Mouse (Mus musculus): Measurements from ENCODE around the gene Pip5kl1.

GRCm38 (mm10) chr2:32543031-32543449 is 31.6 kb upstream of the Pip5kl1 start:
- TF ChIP-seq CTCF (IDR thresholded peaks at IDR 0.05; ENCODE audit: control insufficient read depth, insufficient read depth, low read length) (no peak), POLR2A (IDR thresholded peaks at IDR 0.05; ENCODE audit: borderline replicate concordance, control insufficient read depth, low read depth, low read length) (no peak)

Measured in bone marrow, adult 2 months (tissue).